Mouse (Mus musculus) heart, adult 2 months (tissue): ENCODE measurements around the gene Rnaseh2b.

Source experiments
- CTCF ChIP-seq: fragments of 200-600 bp; IDR thresholded peaks from 2 replicates; pipeline ENCODE4 v1.8.1; 2022; ENCODE audit warnings: antibody characterized with exemption, mild to moderate bottlenecking, moderate library complexity
- EP300 ChIP-seq: fragments of 200-500 bp; IDR thresholded peaks from 2 replicates; pipeline ENCODE4 v1.6.1; 2011; ENCODE audit warnings: low read depth, low read length, control low read depth; ENCODE audit not compliant: insufficient read depth
- POLR2A ChIP-seq: fragments of 200-500 bp; IDR thresholded peaks from 2 replicates; pipeline ENCODE4 v1.6.1; 2011; ENCODE audit warnings: mild to moderate bottlenecking, low read depth, low read length, control low read depth; ENCODE audit not compliant: insufficient read depth

DNA sequence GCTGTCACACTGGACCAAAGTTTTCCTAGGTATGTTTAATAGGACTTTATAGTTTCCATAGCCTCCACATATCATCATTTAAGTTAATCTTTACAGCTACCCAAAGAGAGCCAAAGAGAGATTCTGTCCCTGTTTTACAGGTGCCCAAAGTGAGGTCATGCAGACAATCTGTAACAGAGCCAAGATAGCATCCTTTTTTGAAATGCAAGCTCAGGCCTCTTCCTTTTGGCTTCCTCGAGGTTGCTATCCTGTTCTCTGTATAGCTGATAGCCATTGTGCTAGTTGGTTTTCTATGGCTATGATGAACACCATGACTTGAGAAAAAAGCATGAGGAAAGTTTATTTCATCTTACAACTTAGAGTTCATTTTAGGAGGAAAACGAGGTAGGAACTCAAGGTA, 83.7 kb downstream of the Rnaseh2b start:
- TF ChIP-seq CTCF (no peak), POLR2A (no peak), EP300 (no peak)
